Mouse (Mus musculus) megakaryocyte-erythroid progenitor cell, adult 5-6 weeks (primary cell): ENCODE measurements around the gene Raph1. TPM values are rescaled to one million over a fixed set of nuclear protein-coding genes. Genes with fewer than 3 reads are reported as not detected.

ENCODE experiments used
- ATAC-seq: replicated peaks from 2 replicates; pipeline ENCODE4 v1.8.0; 2016; ENCODE audit warnings: mild to moderate bottlenecking, inconsistent platforms; ENCODE audit not compliant: severe bottlenecking, poor library complexity, low FRiP score, low TSS enrichment
- total RNA-seq, 2 experiments: library from RNA; stranded (forward) in 1 of 2; stranded (reverse) in 1 of 2; fragments of 200-1000, 215-1000 nt in 1 of 2; fragments of >200 nt in 1 of 2; fragmentation: Nextera tagmentation in 1 of 2; gene quantifications; 2 replicates each; pipeline ENCODE4 v1.2.3; 2014 to 2017

Gene Raph1
- total RNA-seq, 2 experiments from 2014 or later, result 0.23 to 1.3 TPM

- ATAC-seq, result 0 out of 2 replicates have a peak, but pooled peaks have one; percentile 14
These were observed 823 bp downstream of the Raph1 start for GRCm38 (mm10) chr1:60565931-60566630.

DNA sequence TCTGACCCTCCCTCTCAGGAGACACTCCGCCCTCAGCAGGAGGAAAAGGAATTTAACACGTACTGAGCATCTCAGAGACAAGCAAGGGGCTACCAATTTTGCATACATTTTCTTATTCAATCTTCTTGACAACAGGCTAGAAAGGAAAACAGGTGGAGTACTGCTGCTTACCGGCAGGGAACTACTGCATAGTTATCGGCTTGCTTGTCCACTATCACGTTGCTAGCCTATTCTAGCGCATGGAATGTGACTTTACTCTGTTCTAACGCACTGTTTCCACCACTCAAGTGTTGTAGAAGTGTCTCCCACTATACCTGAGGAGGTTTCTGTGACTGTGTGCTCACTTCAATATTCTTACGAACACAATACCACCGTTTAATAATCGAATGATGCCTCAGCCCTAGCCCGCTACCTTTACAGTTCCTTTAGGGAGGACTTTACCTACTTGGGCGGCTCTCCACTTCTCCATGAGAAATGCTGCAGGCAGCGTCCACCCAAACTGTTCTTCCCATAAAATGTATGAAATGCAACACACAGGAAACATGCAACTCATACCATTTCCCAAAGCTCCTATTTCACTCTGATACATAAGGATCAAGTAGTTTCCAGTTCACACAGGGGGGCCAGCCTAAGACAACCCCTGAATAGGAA lies 1.5 kb downstream of the Raph1 start:
- ATAC-seq, result peak; percentile 54; the same call in 1 of the 2 replicates

DNA sequence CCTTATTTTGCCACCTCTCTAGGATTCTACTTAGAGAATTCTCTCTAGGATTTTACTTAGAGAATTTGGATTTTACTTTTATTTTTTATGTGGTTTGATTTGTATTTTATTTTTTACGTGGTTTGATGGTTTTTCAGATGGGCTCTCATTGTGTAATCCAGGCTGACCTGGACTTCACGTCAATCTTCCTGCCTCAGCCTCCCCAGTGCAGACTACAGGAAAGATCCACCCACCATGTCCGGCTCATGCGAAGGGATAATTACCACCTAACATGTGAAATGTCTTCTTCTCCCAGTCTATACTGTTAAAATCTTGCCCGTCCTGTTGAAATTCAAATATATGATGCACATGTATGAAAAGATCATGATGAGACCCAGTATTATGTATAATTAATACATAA lies 2.2 kb downstream of the Raph1 start:
- ATAC-seq, result no peak

GRCm38 (mm10) chr1:60563021-60563420 lies 3.9 kb downstream of the Raph1 start:
- ATAC-seq, result no peak

GRCm38 (mm10) chr1:60543681-60544080 lies 23.2 kb downstream of the Raph1 start:
- no peak for ATAC-seq

- ATAC-seq, result no peak
These were observed 27.6 kb downstream of the Raph1 start for GRCm38 (mm10) chr1:60539272-60539671.

DNA sequence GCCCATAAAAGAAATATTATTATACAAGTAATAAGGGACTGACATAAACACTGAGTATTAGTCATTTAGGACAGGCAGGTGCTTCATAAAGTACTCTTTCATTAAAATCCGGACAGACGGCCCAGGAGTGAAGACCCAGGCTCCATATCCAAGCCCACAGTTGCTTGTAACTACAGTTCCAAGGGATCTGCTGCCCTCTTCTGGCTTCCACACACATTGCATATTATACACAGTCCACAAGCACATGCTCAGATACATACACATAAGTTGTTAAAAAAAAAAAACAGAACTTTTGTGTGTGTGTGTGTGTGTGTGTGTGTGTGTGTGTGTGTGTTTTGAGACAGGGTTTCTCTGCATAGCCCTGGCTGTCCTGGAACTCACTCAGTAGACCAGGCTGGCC lies 32.0 kb downstream of the Raph1 start:
- peak; percentile 86 for ATAC-seq

GRCm38 (mm10) chr1:60530636-60531035 lies 36.3 kb downstream of the Raph1 start:
- no peak for ATAC-seq

- no peak for ATAC-seq
These were observed 36.8 kb downstream of the Raph1 start for GRCm38 (mm10) chr1:60530107-60530506.

GRCm38 (mm10) chr1:60510584-60510983 lies 56.3 kb downstream of the Raph1 start:
- no peak for ATAC-seq

DNA sequence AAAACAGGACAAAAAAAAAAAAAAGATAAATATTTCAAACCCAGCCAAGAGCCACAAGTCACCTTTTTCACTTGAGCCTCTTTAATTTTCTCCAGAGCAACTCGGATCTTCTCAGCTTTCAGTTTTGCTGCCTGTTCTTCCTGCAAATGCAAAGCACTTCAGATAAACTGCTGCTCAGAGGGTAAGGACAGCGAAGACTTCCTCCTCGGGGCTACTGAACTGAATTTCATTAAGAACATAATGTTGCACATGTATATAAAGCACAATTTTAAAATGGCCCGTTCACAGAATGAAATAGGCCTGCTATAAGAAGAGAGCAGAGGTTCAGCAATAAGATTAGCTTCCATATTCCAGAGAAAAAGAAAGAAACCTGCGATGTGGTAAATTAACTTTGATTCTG lies 63.4 kb downstream of the Raph1 start:
- no peak for ATAC-seq

- no peak for ATAC-seq
These were observed 73.5 kb downstream of the Raph1 start for GRCm38 (mm10) chr1:60493421-60493820.

GRCm38 (mm10) chr1:60492404-60492803 lies 74.5 kb downstream of the Raph1 start:
- ATAC-seq, result no peak

DNA sequence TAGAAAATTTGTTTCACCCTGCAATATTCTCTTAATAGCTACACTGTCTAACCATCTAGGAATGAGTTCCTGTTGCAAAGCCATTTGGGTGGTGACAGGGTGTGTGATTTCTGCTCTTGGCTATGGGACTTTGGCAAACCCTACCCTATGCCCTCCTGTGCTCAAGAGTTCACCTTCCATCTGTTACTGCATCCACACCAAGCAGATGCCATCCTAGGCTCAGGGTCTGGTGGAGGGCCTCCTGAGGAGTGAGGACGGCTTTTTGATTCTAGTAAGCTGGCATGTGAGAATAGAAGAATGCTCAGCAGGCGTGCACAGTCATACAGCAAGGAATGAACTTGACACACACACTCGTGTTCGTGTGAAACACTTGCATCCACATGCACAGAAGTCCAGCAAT lies 76.4 kb downstream of the Raph1 start:
- no peak for ATAC-seq

DNA sequence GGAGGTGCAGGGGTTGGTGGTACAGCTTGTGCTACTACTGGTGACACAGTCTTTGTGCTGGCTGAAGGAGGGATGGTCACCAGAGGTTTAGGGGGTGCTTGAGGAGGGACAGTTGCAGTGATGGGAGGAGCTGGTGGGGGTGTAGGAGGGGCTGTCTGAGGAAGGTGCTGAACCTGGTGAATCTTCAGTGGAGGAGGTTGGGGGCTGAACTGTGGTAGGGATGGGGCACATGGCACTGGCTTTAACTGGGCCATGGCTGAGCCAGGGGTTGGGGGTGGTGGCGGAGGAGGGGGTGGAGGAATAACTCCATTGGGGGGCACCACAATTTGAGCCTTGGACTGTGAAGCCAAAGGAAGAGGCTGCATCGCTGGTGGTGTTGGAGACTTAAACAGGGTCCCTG lies 77.2 kb downstream of the Raph1 start:
- no peak for ATAC-seq

DNA sequence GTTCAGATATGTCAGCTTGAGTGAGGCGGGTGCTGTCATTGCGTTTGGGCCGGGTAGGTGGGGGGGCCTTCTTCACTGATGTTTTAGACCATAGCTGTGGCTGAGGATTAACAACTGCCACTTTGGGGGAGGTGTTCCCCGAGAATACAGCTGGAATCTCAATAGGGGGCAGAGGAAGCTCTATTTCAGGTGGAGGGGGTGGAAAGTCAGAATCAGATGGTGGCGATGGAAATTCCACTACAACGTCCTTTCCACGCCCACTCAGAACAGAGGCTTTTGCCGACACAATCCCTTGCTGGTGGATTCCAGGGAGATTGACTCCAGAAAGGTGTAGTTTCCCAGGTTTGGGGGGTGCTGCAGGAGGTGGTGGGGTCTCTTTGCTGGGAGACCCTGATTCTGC lies 78.3 kb downstream of the Raph1 start:
- ATAC-seq, result no peak

- no peak for ATAC-seq
These were observed 81.3 kb downstream of the Raph1 start for GRCm38 (mm10) chr1:60485649-60486048.

DNA sequence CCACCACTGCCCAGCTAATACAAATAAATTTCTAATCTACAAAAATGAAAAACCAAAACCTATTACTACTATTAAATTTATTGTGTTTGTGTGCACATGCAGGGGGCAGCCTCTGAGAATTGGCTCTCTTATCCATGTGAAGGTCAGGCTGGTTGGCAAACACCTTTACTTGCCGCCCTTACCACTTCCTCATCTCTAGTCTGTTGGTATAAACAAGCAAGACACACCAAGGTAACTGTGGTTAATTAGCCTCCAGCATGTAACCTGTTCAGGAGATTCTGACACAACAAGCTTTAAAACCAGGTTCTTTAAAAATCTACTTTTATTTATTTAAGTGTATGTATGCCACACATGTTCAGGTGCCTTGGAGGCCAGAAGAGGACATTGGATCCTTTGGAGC lies 84.0 kb downstream of the Raph1 start:
- no peak for ATAC-seq

DNA sequence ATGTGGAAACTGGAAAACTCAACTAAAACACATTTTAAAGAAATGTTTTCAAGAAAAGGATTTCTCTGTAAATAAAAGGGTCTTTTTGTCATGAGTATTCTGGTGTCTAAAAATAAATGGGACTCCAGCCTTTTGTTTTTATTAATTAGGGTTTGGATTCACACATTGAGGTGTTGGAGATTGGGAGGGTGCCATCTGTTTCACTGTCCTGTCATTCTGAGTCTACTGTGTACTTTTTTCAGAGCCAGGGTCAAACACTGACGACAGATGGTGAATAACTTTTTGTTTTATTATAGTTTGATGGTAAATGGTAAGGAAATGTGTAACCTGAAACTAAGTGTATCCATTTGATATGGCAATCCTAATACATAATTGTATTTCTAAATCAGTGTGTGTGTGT lies 85.3 kb downstream of the Raph1 start:
- no peak for ATAC-seq

DNA sequence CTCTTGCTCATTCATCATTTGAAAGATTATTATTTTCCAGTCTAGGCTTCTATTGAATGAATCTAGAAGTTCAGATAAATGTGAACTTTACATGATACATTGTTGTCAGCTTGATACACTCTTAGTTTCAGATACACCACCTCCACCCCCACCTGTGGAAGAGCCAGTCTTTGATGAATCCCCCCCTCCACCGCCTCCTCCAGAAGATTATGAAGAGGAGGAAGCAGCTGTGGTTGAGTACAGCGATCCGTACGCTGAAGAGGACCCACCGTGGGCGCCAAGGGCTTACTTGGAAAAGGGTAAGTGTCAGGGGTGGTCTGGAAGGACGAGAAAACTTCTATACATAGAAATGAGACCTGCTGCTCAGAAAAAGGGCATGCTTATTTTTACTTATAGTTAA lies 96.4 kb downstream of the Raph1 start:
- no peak for ATAC-seq

DNA sequence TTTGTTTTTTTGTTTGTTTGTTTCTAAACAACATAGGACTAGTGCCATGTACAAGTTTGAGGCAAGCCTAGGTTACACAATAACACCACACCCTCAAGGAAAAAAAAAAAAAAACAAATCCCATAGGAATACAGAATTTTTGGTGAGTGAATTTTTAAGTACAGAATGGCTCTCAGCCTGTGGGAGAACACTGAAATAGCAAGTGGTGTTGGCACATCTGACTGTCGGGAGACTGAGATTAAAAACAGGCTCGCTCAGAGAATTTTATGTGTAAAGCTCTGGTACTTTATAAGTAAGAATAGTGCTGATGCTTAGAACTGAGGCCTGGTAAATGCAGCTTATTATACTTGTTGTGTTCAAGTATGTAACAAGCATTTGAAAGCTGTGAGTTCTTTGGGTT lies 97.4 kb downstream of the Raph1 start:
- ATAC-seq, result no peak
